Mouse (Mus musculus): Measurements from ENCODE around the gene Sdhc.

DNA sequence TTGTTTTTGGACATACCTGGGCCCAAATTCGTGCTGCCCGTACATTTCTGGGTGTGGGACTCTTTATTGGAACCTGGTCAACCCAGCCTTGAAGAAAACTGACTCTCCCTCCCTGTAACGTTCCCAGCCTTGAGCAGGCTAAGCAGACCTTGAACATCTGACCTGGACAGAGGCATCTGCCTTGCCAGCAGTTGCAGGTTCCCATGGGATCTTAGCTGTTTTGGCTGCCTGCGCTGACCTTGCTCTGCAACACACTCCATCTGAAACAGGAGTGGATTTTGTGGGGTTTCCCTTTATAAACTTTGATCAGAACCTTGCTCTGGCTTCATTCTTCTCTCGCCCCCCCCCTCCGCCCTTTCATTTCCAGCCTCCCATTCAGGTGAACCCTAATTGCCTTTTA lies 45.2 kb downstream of the Sdhc start:
- no peak for TF ChIP-seq CTCF (IDR thresholded peaks at IDR 0.05; ENCODE audit: low read depth, low read length)
- TF ChIP-seq POLR2A (IDR thresholded peaks at IDR 0.05; ENCODE audit: extremely low read depth, insufficient read depth, low read length) = no peak
